Mouse (Mus musculus): ENCODE results near the gene Bok. TPM values are rescaled to one million over a fixed set of nuclear protein-coding genes. Genes with fewer than 3 reads are reported as not detected.

Gene Bok
- polyA plus RNA-seq, 1 experiment from 2014 or later, result 37.0 TPM

GRCm38 (mm10) chr1:93691786-93692357, 6.4 kb downstream of the Bok start:
- WGBS, result 79% methylated on average over 10 of the region's 10 CpGs
- Histone ChIP-seq H3K36me3 (ENCODE audit: control insufficient read depth, insufficient read depth, low read length) (peaks cover 38% of the 10 kb centered on the region), H3K4me3 (ENCODE audit: control insufficient read depth in 1 of 2, insufficient read depth in 1 of 2, low read depth in 1 of 2, low read length in 2 of 2) (no peak overlapping the region), H3K9me3 (ENCODE audit: control insufficient read depth, low read length) (no peaks in the 10 kb centered on the region), H3K9ac (ENCODE audit: low read length) (no peak overlapping the region), H3K27ac (replicated peaks in 1 of 2; ENCODE audit: control insufficient read depth in 1 of 2, insufficient read depth in 1 of 2, low read depth in 2 of 2, low read length in 2 of 2) (no peak overlapping the region), H3K27me3 (ENCODE audit: control insufficient read depth, insufficient read depth, low read length) (no peaks in the 10 kb centered on the region), H3K4me1 (ENCODE audit: control insufficient read depth in 2 of 2, insufficient read depth in 2 of 2, low read length in 2 of 2) (peaks cover 15 to 27% of the 10 kb centered on the region in 2 experiments), H3K4me2 (ENCODE audit: low read length) (no peak overlapping the region)
- ATAC-seq (ENCODE audit: insufficient number of reproducible peaks, insufficient read depth, low FRiP score, low read depth), result no peak

DNA sequence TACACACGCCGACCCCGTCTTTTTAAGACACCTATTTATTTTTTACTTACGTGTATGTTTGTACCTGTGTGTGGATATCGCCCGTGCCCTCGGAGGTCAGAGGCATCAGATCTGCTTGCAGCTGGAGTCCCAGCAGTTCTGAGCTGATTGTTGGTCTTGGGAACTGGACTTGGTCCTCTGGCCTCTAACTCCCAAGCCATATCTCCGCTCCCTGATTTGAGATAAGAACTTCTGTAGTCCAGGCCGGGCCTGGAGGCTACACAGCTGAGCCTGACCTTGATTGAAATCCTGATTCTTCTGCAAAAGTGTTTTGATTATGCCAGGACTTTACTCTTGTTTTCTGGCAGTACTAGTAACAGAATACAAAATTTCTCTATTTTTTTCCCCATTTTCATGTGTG, 7.3 kb downstream of the Bok start:
- no peak for ATAC-seq (ENCODE audit: insufficient number of reproducible peaks, insufficient read depth, low FRiP score, low read depth)
- H3K4me3 ChIP-seq (ENCODE audit: control insufficient read depth in 1 of 2, insufficient read depth in 1 of 2, low read depth in 1 of 2, low read length in 2 of 2), result no peak overlapping the region
- H3K36me3 ChIP-seq (ENCODE audit: control insufficient read depth, insufficient read depth, low read length), result peaks cover 38% of the 10 kb centered on the region
- no peak overlapping the region for H3K9ac ChIP-seq (ENCODE audit: low read length)
- no peaks in the 10 kb centered on the region for H3K9me3 ChIP-seq (ENCODE audit: control insufficient read depth, low read length)
- no peak overlapping the region for H3K4me2 ChIP-seq (ENCODE audit: low read length)
- no peak overlapping the region for H3K27ac ChIP-seq (replicated peaks in 1 of 2; ENCODE audit: control insufficient read depth in 1 of 2, insufficient read depth in 1 of 2, low read depth in 2 of 2, low read length in 2 of 2)
- H3K4me1 ChIP-seq (ENCODE audit: control insufficient read depth in 2 of 2, insufficient read depth in 2 of 2, low read length in 2 of 2), result peaks cover 15 to 35% of the 10 kb centered on the region in 2 experiments
- 81% methylated on average over 9 of the region's 9 CpGs for WGBS
- no peaks in the 10 kb centered on the region for H3K27me3 ChIP-seq (ENCODE audit: control insufficient read depth, insufficient read depth, low read length)

GRCm38 (mm10) chr1:93693502-93693901, 8.0 kb downstream of the Bok start:
- H3K36me3 ChIP-seq (ENCODE audit: control insufficient read depth, insufficient read depth, low read length), result peaks cover 38% of the 10 kb centered on the region
- no peak overlapping the region for H3K4me2 ChIP-seq (ENCODE audit: low read length)
- H3K27ac ChIP-seq (replicated peaks in 1 of 2; ENCODE audit: control insufficient read depth in 1 of 2, insufficient read depth in 1 of 2, low read depth in 2 of 2, low read length in 2 of 2), result no peak overlapping the region
- H3K27me3 ChIP-seq (ENCODE audit: control insufficient read depth, insufficient read depth, low read length), result no peaks in the 10 kb centered on the region
- H3K4me3 ChIP-seq (ENCODE audit: control insufficient read depth in 1 of 2, insufficient read depth in 1 of 2, low read depth in 1 of 2, low read length in 2 of 2), result no peak overlapping the region
- no peaks in the 10 kb centered on the region for H3K9me3 ChIP-seq (ENCODE audit: control insufficient read depth, low read length)
- WGBS, result 82% methylated on average over 3 of the region's 3 CpGs
- H3K9ac ChIP-seq (ENCODE audit: low read length), result no peak overlapping the region
- ATAC-seq (ENCODE audit: insufficient number of reproducible peaks, insufficient read depth, low FRiP score, low read depth), result no peak
- H3K4me1 ChIP-seq (ENCODE audit: control insufficient read depth in 2 of 2, insufficient read depth in 2 of 2, low read length in 2 of 2), result peaks cover 14 to 31% of the 10 kb centered on the region in 2 experiments

DNA sequence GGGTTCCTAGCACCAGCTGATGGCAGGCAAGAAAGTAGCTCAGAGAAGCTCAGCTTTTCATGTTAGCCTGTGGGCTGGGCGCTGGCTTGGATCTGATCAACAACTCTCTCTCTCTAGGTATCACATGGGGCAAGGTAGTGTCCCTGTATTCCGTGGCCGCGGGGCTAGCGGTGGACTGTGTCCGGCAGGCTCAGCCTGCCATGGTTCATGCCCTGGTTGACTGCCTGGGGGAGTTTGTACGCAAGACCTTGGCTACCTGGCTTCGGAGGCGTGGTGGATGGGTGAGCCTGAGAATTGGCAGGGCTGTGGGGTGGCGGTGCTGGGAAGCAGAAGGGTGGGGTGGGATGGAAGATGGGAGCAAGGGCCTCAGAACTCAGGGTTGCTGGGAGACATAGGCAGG, 8.5 kb downstream of the Bok start:
- Histone ChIP-seq H3K4me1 (ENCODE audit: control insufficient read depth in 2 of 2, insufficient read depth in 2 of 2, low read length in 2 of 2) (peaks cover 12 to 28% of the 10 kb centered on the region in 2 experiments), H3K9ac (ENCODE audit: low read length) (no peak overlapping the region), H3K27me3 (ENCODE audit: control insufficient read depth, insufficient read depth, low read length) (no peaks in the 10 kb centered on the region), H3K9me3 (ENCODE audit: control insufficient read depth, low read length) (no peaks in the 10 kb centered on the region), H3K36me3 (ENCODE audit: control insufficient read depth, insufficient read depth, low read length) (peaks cover 38% of the 10 kb centered on the region), H3K27ac (replicated peaks in 1 of 2; ENCODE audit: control insufficient read depth in 1 of 2, insufficient read depth in 1 of 2, low read depth in 2 of 2, low read length in 2 of 2) (no peak overlapping the region), H3K4me3 (ENCODE audit: control insufficient read depth in 1 of 2, insufficient read depth in 1 of 2, low read depth in 1 of 2, low read length in 2 of 2) (no peak overlapping the region), H3K4me2 (ENCODE audit: low read length) (no peak overlapping the region)
- WGBS, result 92% methylated on average over 10 of the region's 10 CpGs
- no peak for ATAC-seq (ENCODE audit: insufficient number of reproducible peaks, insufficient read depth, low FRiP score, low read depth)

GRCm38 (mm10) chr1:93694966-93695365, 9.5 kb downstream of the Bok start:
- Histone ChIP-seq H3K27ac (replicated peaks in 1 of 2; ENCODE audit: control insufficient read depth in 1 of 2, insufficient read depth in 1 of 2, low read depth in 2 of 2, low read length in 2 of 2) (peak overlapping the region; percentile 20 to 64), H3K9me3 (ENCODE audit: control insufficient read depth, low read length) (no peaks in the 10 kb centered on the region), H3K4me2 (ENCODE audit: low read length) (no peak overlapping the region), H3K9ac (ENCODE audit: low read length) (no peak overlapping the region), H3K36me3 (ENCODE audit: control insufficient read depth, insufficient read depth, low read length) (peaks cover 29% of the 10 kb centered on the region), H3K4me3 (ENCODE audit: control insufficient read depth in 1 of 2, insufficient read depth in 1 of 2, low read depth in 1 of 2, low read length in 2 of 2) (no peak overlapping the region), H3K4me1 (ENCODE audit: control insufficient read depth in 2 of 2, insufficient read depth in 2 of 2, low read length in 2 of 2) (peaks cover 12 to 28% of the 10 kb centered on the region in 2 experiments), H3K27me3 (ENCODE audit: control insufficient read depth, insufficient read depth, low read length) (no peaks in the 10 kb centered on the region)
- no peak; the same call in 1 of the 2 replicates for ATAC-seq (ENCODE audit: insufficient number of reproducible peaks, insufficient read depth, low FRiP score, low read depth)
- 46% methylated on average over 6 of the region's 6 CpGs for WGBS

- H3K4me2 ChIP-seq (ENCODE audit: low read length), result no peak overlapping the region
- 36% methylated on average over 3 of the region's 3 CpGs for WGBS
- no peaks in the 10 kb centered on the region for H3K9me3 ChIP-seq (ENCODE audit: control insufficient read depth, low read length)
- peak overlapping the region; percentile 17 to 71; a peak in 3 of 4 replicates for H3K27ac ChIP-seq (replicated peaks in 1 of 2; ENCODE audit: control insufficient read depth in 1 of 2, insufficient read depth in 1 of 2, low read depth in 2 of 2, low read length in 2 of 2)
- peaks cover 12 to 28% of the 10 kb centered on the region in 2 experiments for H3K4me1 ChIP-seq (ENCODE audit: control insufficient read depth in 2 of 2, insufficient read depth in 2 of 2, low read length in 2 of 2)
- peaks cover 9% of the 10 kb centered on the region; the same call in 1 of the 2 replicates for H3K36me3 ChIP-seq (ENCODE audit: control insufficient read depth, insufficient read depth, low read length)
- no peak overlapping the region; the same call in 1 of the 2 replicates for H3K9ac ChIP-seq (ENCODE audit: low read length)
- H3K27me3 ChIP-seq (ENCODE audit: control insufficient read depth, insufficient read depth, low read length), result no peaks in the 10 kb centered on the region
- no peak overlapping the region for H3K4me3 ChIP-seq (ENCODE audit: control insufficient read depth in 1 of 2, insufficient read depth in 1 of 2, low read depth in 1 of 2, low read length in 2 of 2)
- no peak for ATAC-seq (ENCODE audit: insufficient number of reproducible peaks, insufficient read depth, low FRiP score, low read depth)
Measured at GRCm38 (mm10) chr1:93697317-93697716, 11.9 kb downstream of the Bok start.

DNA sequence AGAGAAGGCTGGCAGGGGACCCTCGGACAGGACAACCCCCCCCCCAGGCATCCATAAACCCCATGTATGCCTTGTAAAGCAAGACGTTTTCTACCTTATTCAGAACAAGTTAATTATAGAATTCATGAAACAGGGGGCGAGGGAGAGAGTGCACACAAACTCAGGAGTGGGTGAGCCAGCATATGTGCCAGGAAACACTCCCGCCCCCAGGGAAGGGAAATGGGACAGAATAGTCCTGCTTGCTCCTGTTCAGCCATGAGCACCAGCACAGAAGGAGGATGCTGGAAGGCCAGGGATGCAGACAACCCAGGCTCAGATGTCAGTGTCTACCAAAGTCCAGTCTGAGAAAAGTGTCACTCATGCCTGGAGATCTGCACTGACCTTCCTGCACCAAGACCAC, 13.7 kb downstream of the Bok start:
- Histone ChIP-seq H3K9me3 (ENCODE audit: control insufficient read depth, low read length) (no peaks in the 10 kb centered on the region), H3K4me3 (ENCODE audit: control insufficient read depth in 1 of 2, insufficient read depth in 1 of 2, low read depth in 1 of 2, low read length in 2 of 2) (no peak overlapping the region), H3K4me2 (ENCODE audit: low read length) (no peak overlapping the region), H3K4me1 (ENCODE audit: control insufficient read depth in 2 of 2, insufficient read depth in 2 of 2, low read length in 2 of 2) (peaks cover 12 to 25% of the 10 kb centered on the region in 2 experiments), H3K27me3 (ENCODE audit: control insufficient read depth, insufficient read depth, low read length) (no peaks in the 10 kb centered on the region), H3K27ac (replicated peaks in 1 of 2; ENCODE audit: control insufficient read depth in 1 of 2, insufficient read depth in 1 of 2, low read depth in 2 of 2, low read length in 2 of 2) (no peak overlapping the region), H3K9ac (ENCODE audit: low read length) (no peak overlapping the region), H3K36me3 (ENCODE audit: control insufficient read depth, insufficient read depth, low read length) (peaks cover 21% of the 10 kb centered on the region)
- 81% methylated on average over 4 of the region's 4 CpGs for WGBS
- ATAC-seq (ENCODE audit: insufficient number of reproducible peaks, insufficient read depth, low FRiP score, low read depth), result no peak

DNA sequence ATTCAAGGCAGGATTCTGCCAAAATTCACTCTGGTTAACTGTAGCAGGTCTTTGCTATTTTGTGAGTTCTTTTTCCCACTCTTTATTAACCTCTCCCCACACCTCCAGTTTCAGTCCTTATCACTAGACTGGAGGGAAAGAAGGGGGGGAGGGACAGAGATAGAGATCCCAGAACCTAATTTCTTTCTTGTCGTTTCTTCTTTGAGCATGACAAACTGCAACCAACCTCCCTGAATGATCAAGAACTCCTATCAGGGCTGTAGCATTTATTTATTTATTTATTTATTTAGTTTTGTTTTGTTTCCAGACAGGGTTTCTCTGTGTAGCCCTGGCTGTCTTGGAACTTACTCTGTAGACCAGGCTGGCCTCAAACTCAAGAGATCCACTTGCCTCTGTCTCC, 16.6 kb downstream of the Bok start:
- Histone ChIP-seq H3K27me3 (ENCODE audit: control insufficient read depth, insufficient read depth, low read length) (no peaks in the 10 kb centered on the region), H3K36me3 (ENCODE audit: control insufficient read depth, insufficient read depth, low read length) (peaks cover 33% of the 10 kb centered on the region), H3K9me3 (ENCODE audit: control insufficient read depth, low read length) (no peaks in the 10 kb centered on the region), H3K4me2 (ENCODE audit: low read length) (no peak overlapping the region), H3K4me1 (ENCODE audit: control insufficient read depth in 2 of 2, insufficient read depth in 2 of 2, low read length in 2 of 2) (peaks cover 6 to 7% of the 10 kb centered on the region in 2 experiments; a peak in 3 of 4 replicates), H3K9ac (ENCODE audit: low read length) (no peak overlapping the region), H3K4me3 (ENCODE audit: control insufficient read depth in 1 of 2, insufficient read depth in 1 of 2, low read depth in 1 of 2, low read length in 2 of 2) (no peak overlapping the region), H3K27ac (replicated peaks in 1 of 2; ENCODE audit: control insufficient read depth in 1 of 2, insufficient read depth in 1 of 2, low read depth in 2 of 2, low read length in 2 of 2) (no peak overlapping the region)
- WGBS, result 52% methylated on average over 1 of the region's 1 CpGs
- ATAC-seq (ENCODE audit: insufficient number of reproducible peaks, insufficient read depth, low FRiP score, low read depth), result no peak
